ENCODE assay signal across 1 mouse cellular context in the genomic region with DNA sequence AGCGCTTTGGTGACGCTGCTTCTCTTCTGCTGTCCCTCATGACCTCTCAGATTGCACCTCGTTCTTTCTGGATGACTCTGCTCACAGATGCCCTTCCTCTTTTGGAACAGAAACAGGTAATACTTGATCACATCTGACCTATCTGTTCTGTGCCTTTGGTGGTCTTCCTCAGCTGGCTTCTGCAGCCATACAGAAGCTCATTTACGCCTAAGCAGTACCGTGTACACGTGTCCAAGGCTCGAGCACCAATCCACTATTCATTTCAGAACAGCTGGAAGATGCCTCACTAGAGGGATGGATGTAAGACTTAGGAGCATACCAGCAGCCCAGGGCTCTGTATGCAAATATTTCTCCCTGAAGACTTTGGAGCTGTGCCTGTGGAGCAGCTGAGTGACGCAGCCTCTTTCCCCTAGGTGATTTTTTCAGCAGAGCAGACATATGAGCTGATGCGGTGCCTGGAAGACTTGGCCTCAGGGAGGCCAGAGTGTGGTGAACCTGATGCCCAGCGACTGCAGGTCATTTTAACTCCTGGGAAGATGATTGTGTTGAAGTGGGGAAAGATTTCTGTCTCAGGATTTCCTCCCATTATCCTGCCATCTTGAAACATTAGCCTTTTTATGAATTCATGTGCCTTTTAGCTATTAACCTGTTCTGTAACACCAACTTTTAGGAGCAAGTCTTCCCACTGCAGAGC.
TF ChIP-seq lines count a peak whose summit lies in the region.

No protein-coding gene starts in this region.

TF ChIP-seq in MEL, 35 proteins besides CTCF, POLR2A, EP300 and RAD21:
- TF ChIP-seq BHLHE40 (IDR thresholded peaks at IDR 0.05; ENCODE audit: borderline replicate concordance, low read depth, low read length) (no peak), E2F4 (IDR thresholded peaks at IDR 0.05; ENCODE audit: borderline replicate concordance, low read depth, low read length) (no peak), MAX (IDR thresholded peaks at IDR 0.05; ENCODE audit: low read length) (no peak), POLR2AphosphoS5 (IDR thresholded peaks at IDR 0.05; ENCODE audit: borderline replicate concordance, low read depth, low read length) (0 out of 2 replicates have a peak, but pooled peaks have one; percentile 18), MYB (IDR thresholded peaks at IDR 0.05; ENCODE audit: low read depth, low read length) (no peak), ZKSCAN1 (IDR thresholded peaks at IDR 0.05; ENCODE audit: low read depth, low read length) (no peak), GABPA (IDR thresholded peaks at IDR 0.05; ENCODE audit: low read depth, low read length) (no peak), MYC (IDR thresholded peaks at IDR 0.05; ENCODE audit: low read depth, low read length) (no peak), NRF1 (IDR thresholded peaks at IDR 0.05; ENCODE audit: insufficient read depth, low read depth, low read length, poor library complexity, severe bottlenecking) (no peak), CHD2 (IDR thresholded peaks at IDR 0.05; ENCODE audit: low read length) (no peak), MAZ (IDR thresholded peaks at IDR 0.05; ENCODE audit: low read depth, low read length) (no peak), POLR2AphosphoS2 (IDR thresholded peaks at IDR 0.05; ENCODE audit: low read length) (peak; percentile 52; the same call in 1 of the 2 replicates), SMC3 (IDR thresholded peaks at IDR 0.05; ENCODE audit: low read depth, low read length) (0 out of 2 replicates have a peak, but pooled peaks have one; percentile 18), NELFE (IDR thresholded peaks at IDR 0.05; ENCODE audit: low read depth, low read length) (no peak)
